Mouse (Mus musculus): ENCODE data around the gene Phex. TPM values are rescaled to one million over a fixed set of nuclear protein-coding genes. Genes with fewer than 3 reads are reported as not detected.

Phex gene
- total RNA-seq, 2 experiments from 2014 or later, result 0.49 to 0.53 TPM

Small RNA genes within 50 kb of the gene (microRNA-seq; reads per million reads assigned to microRNA genes)
- gene Gm23798, result 0 reads per million in 2 experiments

Other genes with a start within 250 kb of the Phex start
- gene Sms, start 77.0 kb upstream of the Phex start, total RNA-seq (2021), result 10 to 100 TPM; 32.8 to 40.5 TPM
- under 1 TPM; 0.58 to 0.64 TPM for gene Yy2, start 153.7 kb upstream of the Phex start, total RNA-seq (2021)
- gene Mbtps2, start 183.4 kb upstream of the Phex start, total RNA-seq (2021), result 10 to 100 TPM; 12.6 to 13.8 TPM

Measured in gastrocnemius, postnatal 14 days (tissue).